Mouse (Mus musculus) limb, embryonic 11.5 days (tissue): ENCODE measurements around the gene Sumf1. TPM values are rescaled to one million over a fixed set of nuclear protein-coding genes. Genes with fewer than 3 reads are reported as not detected.

Experiments
- ATAC-seq: fragments of 200-750 bp; cut with Nextera tagmentation; 2 replicates; pipeline ENCODE4 v1.8.0; 2017; ENCODE audit warnings: low read depth; ENCODE audit not compliant: insufficient number of reproducible peaks, low FRiP score, low TSS enrichment
- DNase-seq: peaks from one replicate; pipeline ENCODE4 v3.0.0-alpha.2; 2015; ENCODE audit warnings: low spot score
- H3K27ac ChIP-seq: fragments of 300-500 bp; sonication (generic); replicated peaks from 2 replicates; pipeline ENCODE4 v1.5.1; 2014; ENCODE audit warnings: low read depth, mild to moderate bottlenecking, low read length
- H3K27me3 ChIP-seq: fragments of 300-500 bp; sonication (generic); 2 replicates; pipeline ENCODE4 v1.6.1; 2014; ENCODE audit warnings: mild to moderate bottlenecking, low read length, mixed read lengths; ENCODE audit not compliant: control insufficient read depth, insufficient read depth
- H3K36me3 ChIP-seq: fragments of 300-500 bp; sonication (generic); 2 replicates; pipeline ENCODE4 v1.6.1; 2014; ENCODE audit warnings: mild to moderate bottlenecking, low read length, moderate library complexity, mixed read lengths; ENCODE audit not compliant: control insufficient read depth, insufficient read depth
- H3K4me1 ChIP-seq: fragments of 300-500 bp; sonication (generic); 2 replicates; pipeline ENCODE4 v1.6.1; 2014; ENCODE audit warnings: low read length, mixed read lengths; ENCODE audit not compliant: control insufficient read depth, insufficient read depth
- H3K4me2 ChIP-seq: fragments of 300-500 bp; sonication (generic); 2 replicates; pipeline ENCODE4 v1.6.1; 2014; ENCODE audit warnings: low read depth, mild to moderate bottlenecking, moderate library complexity; ENCODE audit not compliant: severe bottlenecking
- H3K4me3 ChIP-seq: fragments of 300-500 bp; sonication (generic); 2 replicates; pipeline ENCODE4 v1.5.1; 2014; ENCODE audit warnings: low read depth, low read length
- H3K9ac ChIP-seq: fragments of 300-500 bp; sonication (generic); 2 replicates; pipeline ENCODE4 v1.6.1; 2014; ENCODE audit warnings: mild to moderate bottlenecking, low read length
- H3K9me3 ChIP-seq: fragments of 300-500 bp; sonication (generic); 2 replicates; pipeline ENCODE4 v1.6.1; 2016; ENCODE audit warnings: low read length; ENCODE audit not compliant: control insufficient read depth
- WGBS: fragments of 180-500 bp; shearing (Covaris S2); extraction: QIAGEN DNeasy Blood & Tissue Kit; methylation state at CpG from one replicate; pipeline ENCODE4 v1.1.7; 2014; 5-methylcytosine and 5-hydroxymethylcytosine counted together
- polyA plus RNA-seq: library from polyadenylated mRNA; unstranded; fragments of >200 nt; fragmentation: Nextera tagmentation; extraction: Ambion mirVana; gene quantifications from 2 replicates; pipeline ENCODE4 v1.2.1, GENCODE M21; 2014

Sumf1 gene
- polyA plus RNA-seq, 1 experiment from 2014 or later = 15.5 TPM

DNA sequence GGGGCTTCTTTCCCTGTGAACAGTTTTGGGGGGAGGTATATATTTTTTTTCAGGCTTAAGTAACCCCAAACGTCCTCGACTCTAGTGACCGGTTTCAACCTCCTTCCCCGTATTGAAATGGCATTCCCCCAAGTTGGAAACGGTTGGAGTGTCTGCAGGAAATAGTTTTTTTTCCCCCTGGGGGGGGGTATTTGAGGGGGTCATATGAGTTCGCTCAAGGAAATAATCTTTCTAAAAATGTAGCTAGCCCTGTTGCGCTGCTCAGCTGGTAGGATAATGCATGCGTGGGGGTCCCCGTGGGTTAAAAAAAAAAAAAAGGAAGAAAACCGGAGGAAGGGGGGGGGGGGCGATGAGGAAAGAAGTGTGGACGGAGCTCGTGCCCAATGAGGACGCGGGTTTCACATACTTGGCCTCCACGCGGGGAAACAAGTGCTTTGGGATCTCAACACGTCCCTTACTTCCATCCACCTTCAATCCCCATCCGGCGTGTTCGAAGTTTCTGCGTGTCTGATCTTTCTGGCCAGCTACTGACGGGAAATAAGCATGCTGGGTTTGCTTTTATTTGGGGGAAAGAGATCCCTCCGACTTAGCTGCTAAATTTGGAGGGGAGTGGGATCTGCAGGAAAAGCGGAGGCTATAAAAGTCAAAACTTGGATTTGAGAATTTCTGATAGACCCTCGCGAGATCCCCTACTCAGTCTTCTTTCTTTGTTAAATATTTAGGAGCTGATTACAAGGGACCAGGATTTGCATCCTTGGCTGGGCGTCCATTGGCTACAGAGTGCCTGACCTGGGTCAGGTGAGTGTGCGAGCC, 28.3 kb upstream of the Sumf1 start:
- Histone ChIP-seq H3K9ac (peak overlapping the region; percentile 61), H3K36me3 (no peaks in the 10 kb centered on the region), H3K4me3 (peak overlapping the region; percentile 64), H3K9me3 (no peaks in the 10 kb centered on the region), H3K27ac (no peak overlapping the region), H3K27me3 (no peaks in the 10 kb centered on the region), H3K4me1 (no peaks in the 10 kb centered on the region), H3K4me2 (peak overlapping the region; percentile 57)
- ATAC-seq = no peak; the same call in 1 of the 2 replicates
- DNase-seq = peak; percentile 48
- 1% methylated on average over 28 of the region's 29 CpGs for WGBS

DNA sequence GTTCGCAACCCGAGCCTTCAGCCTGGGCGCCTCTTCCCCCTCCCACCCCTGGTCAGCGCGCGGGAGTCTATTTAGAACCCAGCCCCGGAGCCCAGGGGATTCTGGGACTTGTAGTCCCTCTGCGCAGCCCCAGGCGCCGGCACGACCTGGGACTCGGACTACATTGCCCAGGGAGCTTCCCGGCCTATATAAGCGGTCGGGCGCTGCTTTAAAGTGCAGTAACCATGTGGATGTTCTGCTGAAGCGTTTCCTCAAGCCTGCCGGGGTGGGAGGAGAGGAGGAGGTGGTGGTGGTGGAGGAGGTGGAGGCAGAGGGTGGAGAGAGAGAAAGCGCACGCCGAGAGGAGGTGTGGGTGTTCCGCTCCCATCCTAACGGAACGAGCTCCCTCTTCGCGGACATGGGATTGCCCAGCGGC, 27.5 kb upstream of the Sumf1 start, which contains the start of gene Itpr1:
Gene Itpr1 (plus strand): TSS at position 216 of the 415 bp plus-strand sequence.
- no peaks in the 10 kb centered on the region for H3K4me1 ChIP-seq
- no peaks in the 10 kb centered on the region for H3K9me3 ChIP-seq
- peak; percentile 98 for DNase-seq
- H3K36me3 ChIP-seq = no peaks in the 10 kb centered on the region
- H3K4me2 ChIP-seq = peak within 1 kb of the TSS; percentile 62
- peak; percentile 99 for ATAC-seq
- H3K27me3 ChIP-seq = no peaks in the 10 kb centered on the region
- H3K9ac ChIP-seq = peak within 1 kb of the TSS; percentile 61
- H3K4me3 ChIP-seq = peak within 1 kb of the TSS; percentile 64
- WGBS = under 1% methylated on average over 27 of the region's 27 CpGs
- 0 out of 2 replicates have a peak within 1 kb of the TSS, but pooled peaks have one; percentile 1 for H3K27ac ChIP-seq

GRCm38 (mm10) chr6:108211896-108212880, 26.8 kb upstream of the Sumf1 start:
- Histone ChIP-seq H3K27me3 (no peaks in the 10 kb centered on the region), H3K4me1 (no peaks in the 10 kb centered on the region), H3K36me3 (no peaks in the 10 kb centered on the region), H3K4me2 (peak overlapping the region; percentile 62), H3K27ac (no peak overlapping the region), H3K4me3 (peak overlapping the region; percentile 64), H3K9ac (peak overlapping the region; percentile 43), H3K9me3 (no peaks in the 10 kb centered on the region)
- ATAC-seq (peak; percentile 10; the same call in 1 of the 2 replicates), DNase-seq (peak; percentile 52)
- 8% methylated on average over 36 of the region's 36 CpGs for WGBS

- H3K27ac ChIP-seq = no peak overlapping the region
- WGBS = 82% methylated on average over 5 of the region's 5 CpGs
Measured at GRCm38 (mm10) chr6:108206914-108207566, 21.7 kb upstream of the Sumf1 start.

DNA sequence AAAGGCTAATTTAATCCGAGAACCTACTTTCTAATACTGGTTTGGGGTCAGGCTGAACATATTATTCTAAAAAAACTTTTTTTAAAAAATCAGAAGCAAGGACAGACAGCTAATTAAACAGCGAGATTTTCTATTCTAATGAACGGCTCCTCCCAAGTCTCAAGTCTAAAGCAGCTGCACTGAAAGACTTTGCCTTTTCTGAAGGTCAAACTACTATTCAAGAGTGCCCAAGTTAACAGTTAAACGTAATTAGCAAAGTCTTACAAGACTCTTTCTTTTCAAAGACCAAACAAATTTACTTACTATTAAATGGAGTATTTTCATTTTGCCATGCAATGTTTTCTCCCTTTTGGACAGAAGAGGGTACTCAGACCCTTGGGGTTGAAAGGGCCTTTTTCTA, 20.8 kb upstream of the Sumf1 start:
- no peak overlapping the region for H3K9ac ChIP-seq
- no peaks in the 10 kb centered on the region for H3K9me3 ChIP-seq
- H3K4me2 ChIP-seq = no peak overlapping the region
- H3K36me3 ChIP-seq = no peaks in the 10 kb centered on the region
- H3K4me1 ChIP-seq = no peaks in the 10 kb centered on the region
- no peak overlapping the region for H3K4me3 ChIP-seq
- WGBS = 85% methylated on average over 4 of the region's 4 CpGs
- ATAC-seq (no peak), DNase-seq (no peak)
- no peaks in the 10 kb centered on the region for H3K27me3 ChIP-seq
- no peak overlapping the region for H3K27ac ChIP-seq

More at GRCm38 (mm10) chr6:108206914-108207566, 21.7 kb upstream of the Sumf1 start:
- DNase-seq = no peak
- ATAC-seq = no peak
- no peaks in the 10 kb centered on the region for H3K4me1 ChIP-seq
- H3K36me3 ChIP-seq = no peaks in the 10 kb centered on the region
- no peak overlapping the region for H3K4me3 ChIP-seq
- H3K9me3 ChIP-seq = no peaks in the 10 kb centered on the region
- H3K9ac ChIP-seq = no peak overlapping the region
- H3K27me3 ChIP-seq = no peaks in the 10 kb centered on the region
- no peak overlapping the region for H3K4me2 ChIP-seq

DNA sequence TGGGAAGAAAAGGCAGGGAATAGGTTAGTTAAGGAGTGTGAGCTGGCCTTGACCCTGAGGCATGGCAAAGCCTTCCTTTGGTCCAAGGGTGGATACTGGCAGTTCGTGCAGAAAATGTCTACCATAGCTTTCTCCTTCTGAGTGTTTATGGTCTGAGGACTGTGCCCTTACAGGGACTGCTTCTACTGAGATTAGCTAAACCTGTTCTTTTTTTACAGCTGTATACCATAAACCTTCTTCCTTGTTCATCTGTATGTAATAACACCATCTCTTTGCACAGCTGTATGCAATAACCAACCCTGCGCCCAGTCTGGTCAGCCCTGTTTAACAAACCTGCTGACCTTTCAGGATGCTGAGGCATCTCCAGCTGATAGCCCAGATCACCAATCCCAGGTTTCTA, 18.9 kb upstream of the Sumf1 start:
- no peak overlapping the region for H3K4me2 ChIP-seq
- no peaks in the 10 kb centered on the region for H3K4me1 ChIP-seq
- H3K9ac ChIP-seq = no peak overlapping the region
- ATAC-seq = no peak
- H3K4me3 ChIP-seq = no peak overlapping the region
- DNase-seq = no peak
- H3K9me3 ChIP-seq = no peaks in the 10 kb centered on the region
- no peak overlapping the region for H3K27ac ChIP-seq
- H3K27me3 ChIP-seq = no peaks in the 10 kb centered on the region
- WGBS = 83% methylated on average over 2 of the region's 2 CpGs
- H3K36me3 ChIP-seq = no peaks in the 10 kb centered on the region

GRCm38 (mm10) chr6:108198286-108198685, 12.9 kb upstream of the Sumf1 start:
- Histone ChIP-seq H3K36me3 (no peaks in the 10 kb centered on the region), H3K4me3 (no peak overlapping the region), H3K27me3 (no peaks in the 10 kb centered on the region), H3K9me3 (no peaks in the 10 kb centered on the region), H3K27ac (no peak overlapping the region), H3K4me2 (no peak overlapping the region), H3K9ac (no peak overlapping the region), H3K4me1 (no peaks in the 10 kb centered on the region)
- ATAC-seq (no peak), DNase-seq (no peak)
- 91% methylated on average over 7 of the region's 7 CpGs for WGBS

DNA sequence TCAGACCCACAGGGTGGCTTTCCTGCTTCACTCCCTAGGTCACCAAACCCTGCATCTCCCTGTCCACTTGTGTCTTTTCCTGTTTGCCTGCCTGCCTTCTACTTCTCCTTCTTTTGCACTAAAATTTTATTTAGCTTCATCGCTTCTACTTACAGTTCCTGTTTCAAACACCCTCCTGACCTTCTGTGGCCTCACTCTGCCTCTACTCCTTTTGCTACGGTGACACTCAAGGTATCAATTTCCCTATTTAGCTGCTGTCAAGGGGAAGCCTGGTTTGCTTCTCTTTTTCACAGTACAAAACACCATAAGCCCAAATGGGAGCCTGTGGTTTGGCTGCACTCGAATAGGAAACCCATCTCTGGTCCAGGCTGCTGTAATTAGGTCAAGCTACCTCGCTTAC, 11.7 kb upstream of the Sumf1 start:
- Histone ChIP-seq H3K9me3 (no peaks in the 10 kb centered on the region), H3K27ac (no peak overlapping the region), H3K27me3 (no peaks in the 10 kb centered on the region), H3K4me2 (no peak overlapping the region), H3K36me3 (no peaks in the 10 kb centered on the region), H3K4me3 (no peak overlapping the region), H3K4me1 (no peaks in the 10 kb centered on the region), H3K9ac (no peak overlapping the region)
- DNase-seq (peak; percentile 23), ATAC-seq (no peak)
- 27% methylated on average over 4 of the region's 4 CpGs for WGBS
